Comparison of ENCODE assay signal across 13 mouse cellular contexts in the genomic region with DNA sequence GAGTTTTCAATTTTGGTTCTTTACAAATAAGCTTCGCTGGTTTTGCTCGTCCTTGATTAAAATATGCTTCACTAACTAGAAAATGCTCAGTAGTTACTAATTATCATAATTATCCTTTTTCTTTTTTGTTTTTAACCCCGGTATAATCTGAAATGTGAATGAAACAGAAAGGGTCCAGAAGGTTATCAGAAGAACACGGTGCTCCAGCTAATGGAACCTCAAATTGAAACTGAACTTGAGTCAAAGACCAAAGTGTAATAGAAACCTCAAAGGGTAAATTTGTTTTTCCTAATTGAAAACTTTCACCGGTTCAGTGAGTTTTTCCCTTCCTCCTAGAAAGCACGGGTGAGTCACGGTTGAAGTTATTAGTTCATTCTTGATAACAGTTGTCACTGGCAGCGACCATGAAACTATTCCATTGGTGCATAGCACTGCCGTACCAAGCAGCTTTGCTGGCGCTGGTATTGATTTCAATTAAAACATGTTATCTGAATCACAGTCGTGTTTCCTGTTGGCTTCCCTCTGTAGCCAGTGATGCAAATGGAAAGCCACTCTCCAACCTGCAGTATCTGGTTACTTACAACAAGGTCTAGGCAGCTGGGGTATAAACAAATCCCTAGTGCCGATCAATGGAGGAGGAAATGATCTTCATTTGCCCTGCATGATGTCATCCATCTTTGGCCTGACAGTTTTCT.
DNase-seq lines count a peak whose midpoint lies in the region; ATAC-seq lines count a peak whose summit lies in the region.
"Had no signal": no experiment of that assay in that cellular context is flagged by ENCODE, and none has a peak within 500 bp of the region (broad histone marks: within the 10 kb centered on the region; RNA-seq: fewer than 3 reads in every experiment).

No protein-coding gene starts in this region.

- intact Hi-C loops in gastrocnemius, postnatal 14 days (cut with DNase I; ENCODE audit: low total_unique reads), result no loop called here

- peak; percentile 19 for DNase-seq in kidney, adult 11 months
- DNase-seq in kidney, postnatal 10 days, result no peak
- peak; percentile 78 for DNase-seq in Muller cell, postnatal 12 days (ENCODE audit: inconsistent ontology term)
- no peak for DNase-seq in left cerebral cortex, adult 11 months (ENCODE audit: low spot score)
- no peak for DNase-seq in T-cell, adult 2 months (ENCODE audit: low spot score)
- DNase-seq in gastrocnemius, postnatal 14 days, result no peak
- DNase-seq: heart, adult 2 months; right cerebral cortex, postnatal 4 days; thymus, postnatal 4 days had no signal

- H3K36me3 ChIP-seq in embryonic facial prominence, embryonic 12.5 days, result no peaks in the 10 kb centered on the region
- H3K36me3 ChIP-seq in kidney, embryonic 15.5 days, result no peaks in the 10 kb centered on the region
- H3K36me3 ChIP-seq: embryonic facial prominence, embryonic 15.5 days had no signal

- peak overlapping the region; percentile 21; the same call in 1 of the 2 replicates for H3K4me2 ChIP-seq in embryonic facial prominence, embryonic 12.5 days (replicated peaks)
- peak overlapping the region; percentile 35 for H3K4me2 ChIP-seq in kidney, embryonic 15.5 days
- H3K4me2 ChIP-seq: embryonic facial prominence, embryonic 15.5 days had no signal

- H3K4me1 ChIP-seq in embryonic facial prominence, embryonic 12.5 days, result peaks cover 10% of the 10 kb centered on the region; the same call in 1 of the 2 replicates
- H3K4me1 ChIP-seq in kidney, embryonic 15.5 days, result peaks cover 28% of the 10 kb centered on the region

- ATAC-seq in embryonic facial prominence, embryonic 12.5 days (ENCODE audit: insufficient number of reproducible peaks, insufficient read depth, low FRiP score, low TSS enrichment), result 0 out of 2 replicates have a peak, but pooled peaks have one; percentile 76
- peak; percentile 83 for ATAC-seq in kidney, embryonic 15.5 days (replicated peaks; ENCODE audit: low FRiP score)

- H3K27ac ChIP-seq in embryonic facial prominence, embryonic 12.5 days, result no peak overlapping the region
- peak overlapping the region; percentile 46 for H3K27ac ChIP-seq in kidney, embryonic 15.5 days
- H3K27ac ChIP-seq: embryonic facial prominence, embryonic 15.5 days; heart, adult 2 months; liver, embryonic 14.5 days had no signal

- 33% methylated on average over 12 of the region's 12 CpGs for WGBS in embryonic facial prominence, embryonic 12.5 days
- 37% methylated on average over 12 of the region's 12 CpGs for WGBS in kidney, embryonic 15.5 days

- H3K9me3 ChIP-seq in embryonic facial prominence, embryonic 12.5 days, result no peaks in the 10 kb centered on the region
- H3K9me3 ChIP-seq in kidney, embryonic 15.5 days (replicated peaks), result no peaks in the 10 kb centered on the region
- H3K9me3 ChIP-seq: embryonic facial prominence, embryonic 15.5 days had no signal

- H3K4me3 ChIP-seq in embryonic facial prominence, embryonic 12.5 days, result no peak overlapping the region
- no peak overlapping the region for H3K4me3 ChIP-seq in kidney, embryonic 15.5 days (replicated peaks)
- H3K4me3 ChIP-seq: embryonic facial prominence, embryonic 15.5 days; heart, adult 2 months had no signal

- H3K27me3 ChIP-seq in embryonic facial prominence, embryonic 12.5 days, result no peaks in the 10 kb centered on the region
- H3K27me3 ChIP-seq in kidney, embryonic 15.5 days, result no peaks in the 10 kb centered on the region
- H3K27me3 ChIP-seq: embryonic facial prominence, embryonic 15.5 days had no signal

- H3K9ac ChIP-seq in embryonic facial prominence, embryonic 12.5 days, result no peak overlapping the region
- no peak overlapping the region for H3K9ac ChIP-seq in kidney, embryonic 15.5 days
- H3K9ac ChIP-seq: embryonic facial prominence, embryonic 15.5 days; liver, embryonic 14.5 days had no signal

Comparison
In these comparisons a context has a peak if more than half of its experiments do, and no peak if none do; other contexts are left out.
1. DNase-seq: peak in kidney, adult 11 months (single experiment) and Muller cell, postnatal 12 days (single experiment); none in kidney, postnatal 10 days (single experiment), left cerebral cortex, adult 11 months (single experiment), T-cell, adult 2 months (single experiment) and gastrocnemius, postnatal 14 days (single experiment).